Mouse (Mus musculus) megakaryocyte, embryonic 14.5 days (primary cell): ENCODE data around the gene Usp28. TPM values are rescaled to one million over a fixed set of nuclear protein-coding genes. Genes with fewer than 3 reads are reported as not detected.

ENCODE experiments used
- H3K27me3 ChIP-seq: replicated peaks from 2 replicates; pipeline ENCODE3; 2012; ENCODE audit warnings: inconsistent platforms
- H3K36me3 ChIP-seq: replicated peaks from 2 replicates; pipeline ENCODE3; 2012; ENCODE audit warnings: low read length, inconsistent platforms, mixed read lengths
- H3K4me1 ChIP-seq: 2 replicates; pipeline ENCODE4 v1.6.1; 2012; ENCODE audit warnings: inconsistent platforms
- H3K4me3 ChIP-seq: replicated peaks from 2 replicates; pipeline ENCODE3; 2012; ENCODE audit warnings: moderate library complexity, mild to moderate bottlenecking, inconsistent platforms
- H3K9me3 ChIP-seq: 2 replicates; pipeline ENCODE4 v1.6.1; 2012; ENCODE audit warnings: inconsistent platforms
- FLI1 ChIP-seq: IDR thresholded peaks from 2 replicates; pipeline ENCODE4 v1.6.1; 2012; ENCODE audit warnings: low read length, inconsistent platforms, mixed read lengths
- GATA1 ChIP-seq: IDR thresholded peaks from 3 replicates; pipeline ENCODE4 v1.6.1; 2012; ENCODE audit warnings: mixed read lengths, low read length, inconsistent platforms, borderline replicate concordance
- polyA plus RNA-seq: library from polyadenylated mRNA; stranded (reverse); fragments of >175 nt; gene quantifications from 2 replicates; pipeline ENCODE4 v1.2.3, GENCODE M21; 2012; ENCODE audit warnings: low replicate concordance; ENCODE audit not compliant: insufficient read depth

Gene Usp28
- 0.96 TPM in 1 of 2 replicates, not detected in the other for polyA plus RNA-seq

DNA sequence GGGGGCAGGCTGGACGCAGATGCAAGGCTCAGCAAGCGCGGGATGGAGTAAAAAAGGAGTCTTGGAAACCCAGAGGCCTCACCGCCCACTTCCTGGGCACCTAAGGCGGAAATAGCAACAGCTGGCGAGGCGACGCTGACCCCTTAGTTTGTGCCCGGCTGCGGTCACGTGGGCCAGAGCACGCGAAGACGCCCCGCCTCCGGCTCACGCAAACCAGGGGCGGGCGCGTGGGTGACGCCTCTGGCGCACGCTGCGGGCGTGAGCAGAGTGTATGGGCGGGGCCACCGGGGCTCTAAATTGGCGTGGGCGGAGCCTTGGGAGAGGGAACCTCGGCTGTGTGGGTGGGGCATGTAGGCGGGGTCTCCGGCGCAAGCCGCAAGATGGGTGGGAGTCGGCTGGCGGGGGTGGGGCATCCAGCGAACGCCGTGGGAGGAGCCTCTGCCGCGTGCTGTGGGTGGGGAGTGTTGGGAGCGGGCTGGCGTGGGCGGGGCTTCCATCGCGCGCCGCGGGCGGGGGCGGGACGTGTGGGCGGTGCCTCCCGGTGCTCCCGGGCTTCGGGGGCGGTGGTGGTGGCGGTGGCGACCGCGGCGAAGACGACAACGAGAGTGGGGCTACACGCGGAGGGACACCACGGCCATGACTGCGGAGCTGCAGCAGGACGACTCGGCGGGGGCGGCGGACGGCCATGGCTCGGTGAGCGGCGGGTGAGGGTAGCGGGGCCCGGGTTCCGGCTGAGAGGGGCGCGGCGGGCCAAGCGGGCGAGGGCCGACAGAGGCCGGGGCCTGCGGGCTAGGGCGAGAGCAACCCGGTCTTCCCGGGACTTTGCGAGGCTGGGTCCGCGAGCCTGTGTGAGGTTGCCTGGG lies at the start of gene Usp28:
Gene Usp28 (plus strand): TSS at position 531 of the 863 bp plus-strand sequence.
- H3K4me3 ChIP-seq: peak within 1 kb of the TSS; percentile 100
- H3K27me3 ChIP-seq: no peaks in the 10 kb centered on the region
- peaks cover 29% of the 10 kb centered on the region for H3K4me1 ChIP-seq
- no peaks in the 10 kb centered on the region for H3K36me3 ChIP-seq
- no peaks in the 10 kb centered on the region for H3K9me3 ChIP-seq
- TF ChIP-seq GATA1: no peak
- TF ChIP-seq FLI1: no peak

DNA sequence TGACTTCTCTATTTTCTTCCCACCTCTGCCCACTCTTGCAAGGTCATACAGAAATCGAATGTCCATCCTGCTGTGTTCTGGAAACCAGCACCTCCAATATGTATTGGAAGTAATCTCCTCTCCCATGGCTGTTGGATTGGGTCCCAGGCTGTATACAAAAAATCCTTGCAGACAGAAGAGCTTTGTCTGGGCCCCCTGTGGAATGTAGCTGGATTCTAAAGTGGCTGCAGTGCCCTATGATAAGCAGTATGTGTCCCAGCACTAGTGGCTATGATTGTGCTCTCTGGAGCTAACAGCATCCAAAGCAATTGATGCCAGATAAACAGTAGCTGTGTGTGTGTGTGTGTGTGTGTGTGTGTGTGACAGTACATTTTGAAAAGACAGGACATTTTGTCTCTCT lies 42.8 kb upstream of the Usp28 start:
- no peaks in the 10 kb centered on the region for H3K9me3 ChIP-seq
- no peaks in the 10 kb centered on the region for H3K4me1 ChIP-seq
- no peak for TF ChIP-seq GATA1
- TF ChIP-seq FLI1: no peak
- H3K4me3 ChIP-seq: no peak overlapping the region
- peaks cover 12% of the 10 kb centered on the region for H3K27me3 ChIP-seq
- no peaks in the 10 kb centered on the region for H3K36me3 ChIP-seq

GRCm38 (mm10) chr9:48947565-48947964 lies 37.6 kb upstream of the Usp28 start:
- H3K4me3 ChIP-seq: no peak overlapping the region
- TF ChIP-seq GATA1 (no peak), FLI1 (no peak)
- no peaks in the 10 kb centered on the region for H3K9me3 ChIP-seq
- peaks cover 7% of the 10 kb centered on the region for H3K27me3 ChIP-seq
- H3K36me3 ChIP-seq: no peaks in the 10 kb centered on the region
- no peaks in the 10 kb centered on the region for H3K4me1 ChIP-seq

DNA sequence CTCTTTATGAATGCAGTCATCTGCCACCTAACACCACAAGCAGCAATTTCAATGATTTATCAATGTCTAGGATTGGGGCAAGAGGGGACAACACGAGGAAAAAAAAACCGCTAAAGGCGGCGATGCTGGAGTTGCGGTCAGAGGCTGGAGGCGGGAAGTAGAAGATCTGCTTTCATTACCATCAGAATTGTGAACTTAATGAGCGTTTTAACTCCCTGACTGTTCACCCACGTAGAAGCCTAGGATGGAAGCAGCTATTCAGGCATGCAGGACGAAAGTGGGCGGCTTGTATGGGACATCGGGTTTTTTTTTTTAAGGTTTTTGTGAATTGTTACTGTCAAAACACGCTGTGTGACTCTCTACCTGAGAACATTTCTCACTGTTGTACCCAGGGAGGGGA lies 23.9 kb upstream of the Usp28 start:
- Histone ChIP-seq H3K27me3 (peaks cover 46% of the 10 kb centered on the region), H3K9me3 (no peaks in the 10 kb centered on the region), H3K4me3 (no peak overlapping the region), H3K36me3 (no peaks in the 10 kb centered on the region), H3K4me1 (no peaks in the 10 kb centered on the region)
- TF ChIP-seq FLI1 (no peak), GATA1 (no peak)

DNA sequence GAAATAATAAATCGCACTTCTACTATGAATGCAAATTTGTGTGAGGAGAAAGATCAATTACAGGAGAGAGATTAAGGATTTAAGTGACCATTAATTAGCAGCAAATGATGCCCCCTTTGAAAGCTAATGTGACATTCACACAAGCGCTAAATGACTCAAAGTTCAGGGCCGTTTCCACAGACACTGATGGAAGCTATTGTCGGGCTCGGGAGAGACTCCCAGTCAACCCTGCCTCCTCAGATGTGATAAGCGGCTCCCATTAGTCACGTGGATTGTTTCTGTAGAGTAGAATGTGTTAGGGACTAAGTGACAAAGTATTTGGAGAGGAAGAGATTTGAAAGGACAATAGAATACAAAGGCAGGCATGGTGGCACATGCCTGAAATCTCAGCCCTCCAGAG lies 23.0 kb upstream of the Usp28 start:
- no peaks in the 10 kb centered on the region for H3K36me3 ChIP-seq
- H3K9me3 ChIP-seq: no peaks in the 10 kb centered on the region
- peaks cover 48% of the 10 kb centered on the region for H3K27me3 ChIP-seq
- no peak for TF ChIP-seq GATA1
- TF ChIP-seq FLI1: no peak
- H3K4me1 ChIP-seq: no peaks in the 10 kb centered on the region
- H3K4me3 ChIP-seq: no peak overlapping the region

- H3K36me3 ChIP-seq: no peaks in the 10 kb centered on the region
- H3K9me3 ChIP-seq: 0 out of 2 replicates have a peak, but pooled peaks cover 5% of the 10 kb centered on the region
- peaks cover 42% of the 10 kb centered on the region for H3K27me3 ChIP-seq
- no peak for TF ChIP-seq GATA1
- no peak for TF ChIP-seq FLI1
- no peaks in the 10 kb centered on the region for H3K4me1 ChIP-seq
- no peak within 1 kb of the TSS for H3K4me3 ChIP-seq
Measured at GRCm38 (mm10) chr9:48964587-48965040, 20.6 kb upstream of the Usp28 start, which contains the start of gene Htr3b. Htr3b (minus strand) TSS chr9:48964990.

- TF ChIP-seq FLI1 (no peak), GATA1 (no peak)
- peaks cover 6% of the 10 kb centered on the region for H3K4me1 ChIP-seq
- no peaks in the 10 kb centered on the region for H3K27me3 ChIP-seq
- H3K4me3 ChIP-seq: no peak overlapping the region
- 0 out of 2 replicates have a peak, but pooled peaks cover 9% of the 10 kb centered on the region for H3K9me3 ChIP-seq
- H3K36me3 ChIP-seq: no peaks in the 10 kb centered on the region
Measured at GRCm38 (mm10) chr9:48972494-48972893, 12.7 kb upstream of the Usp28 start.

DNA sequence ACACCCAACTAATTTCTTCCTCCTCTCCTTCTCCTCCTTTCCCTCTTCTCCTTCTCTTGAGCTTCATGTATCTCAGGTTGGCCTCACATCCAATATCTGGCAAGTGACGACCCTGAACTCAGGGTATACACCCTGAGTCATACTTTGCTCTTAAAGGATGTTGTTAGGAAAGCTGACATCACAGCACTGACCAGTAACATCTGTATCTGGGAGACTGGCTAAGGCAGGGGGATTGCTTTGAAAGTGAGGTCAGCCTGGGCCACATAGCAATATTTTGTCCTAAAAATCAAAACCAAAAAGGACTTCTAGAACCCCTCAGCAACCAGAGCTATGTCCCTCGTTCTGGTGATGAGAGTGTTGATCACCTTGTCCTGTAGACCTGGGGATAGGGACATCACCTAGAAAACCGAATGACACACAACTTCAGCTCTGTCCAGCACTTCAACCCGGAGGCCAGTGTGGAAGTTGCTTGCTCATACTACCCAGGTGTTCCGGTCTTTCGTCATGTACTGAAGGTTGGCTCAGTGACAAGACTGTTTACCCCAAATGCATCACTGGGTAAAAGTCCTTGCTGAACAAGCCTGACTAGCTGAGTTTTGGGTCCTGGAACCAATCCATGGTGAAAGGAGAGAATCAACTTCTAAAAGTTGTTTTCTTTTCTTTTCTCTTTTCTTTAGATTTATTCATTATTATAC lies 8.4 kb upstream of the Usp28 start:
- H3K4me3 ChIP-seq: no peak overlapping the region
- no peaks in the 10 kb centered on the region for H3K27me3 ChIP-seq
- no peak for TF ChIP-seq FLI1
- no peak for TF ChIP-seq GATA1

DNA sequence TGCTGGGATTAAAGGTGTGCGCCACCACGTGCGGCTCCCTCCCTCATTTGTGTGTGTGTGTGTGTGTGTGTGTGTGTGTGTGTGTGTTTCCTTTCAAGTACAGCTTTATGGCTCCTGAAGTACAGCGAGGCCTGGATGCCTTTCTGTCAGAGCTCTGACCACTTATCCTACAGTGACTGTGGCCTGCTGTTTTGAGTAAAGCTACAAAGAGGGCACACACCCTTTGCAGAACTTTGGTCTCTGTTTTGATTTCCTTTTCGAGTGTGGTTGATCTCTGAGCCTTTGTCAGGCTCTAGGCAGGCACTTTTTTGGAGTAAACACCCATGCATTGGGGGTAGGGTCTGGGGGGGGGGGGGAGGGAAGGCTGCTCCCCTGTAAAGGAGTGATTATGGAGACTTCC lies 4.8 kb upstream of the Usp28 start:
- TF ChIP-seq GATA1: no peak
- TF ChIP-seq FLI1: no peak
- H3K4me3 ChIP-seq: no peak overlapping the region

More for the DNA sequence above, 8.4 kb upstream of the Usp28 start:
- Histone ChIP-seq H3K9me3 (no peaks in the 10 kb centered on the region), H3K36me3 (no peaks in the 10 kb centered on the region), H3K4me1 (peaks cover 10% of the 10 kb centered on the region)

GRCm38 (mm10) chr9:48980781-48981180 lies 4.4 kb upstream of the Usp28 start:
- Histone ChIP-seq H3K9me3 (no peaks in the 10 kb centered on the region), H3K4me1 (peaks cover 21% of the 10 kb centered on the region), H3K4me3 (no peak overlapping the region), H3K36me3 (no peaks in the 10 kb centered on the region), H3K27me3 (no peaks in the 10 kb centered on the region)
- no peak for TF ChIP-seq FLI1
- no peak for TF ChIP-seq GATA1

More for the DNA sequence above, 4.8 kb upstream of the Usp28 start:
- Histone ChIP-seq H3K9me3 (no peaks in the 10 kb centered on the region), H3K4me1 (peaks cover 18% of the 10 kb centered on the region), H3K36me3 (no peaks in the 10 kb centered on the region), H3K27me3 (no peaks in the 10 kb centered on the region)
